In genomic region chr9:104409381-104409780, GRCm38 (mm10) we compare ENCODE assay signal across 8 mouse cellular contexts.
DNase-seq lines count a peak whose midpoint lies in the region; ATAC-seq and TF ChIP-seq lines count a peak whose summit lies in the region.

No protein-coding gene starts in this region.

- H3K27me3 ChIP-seq in E14TG2a.4 (ENCODE audit: insufficient read depth, low read length) = peaks cover 9% of the 10 kb centered on the region
- H3K27me3 ChIP-seq in forebrain, postnatal 0 days (ENCODE audit: insufficient read depth, low read length) = no peaks in the 10 kb centered on the region
- H3K27me3 ChIP-seq in midbrain, embryonic 10.5 days (ENCODE audit: low read depth, poor library complexity, severe bottlenecking) = no peaks in the 10 kb centered on the region

- peak overlapping the region; percentile 46 for H3K4me2 ChIP-seq in forebrain, postnatal 0 days (ENCODE audit: low read depth)

- H3K36me3 ChIP-seq in E14TG2a.4 (ENCODE audit: insufficient read depth, low read length) = no peaks in the 10 kb centered on the region
- H3K36me3 ChIP-seq in forebrain, postnatal 0 days (ENCODE audit: insufficient read depth) = no peaks in the 10 kb centered on the region
- no peaks in the 10 kb centered on the region for H3K36me3 ChIP-seq in midbrain, embryonic 10.5 days

- WGBS in forebrain, postnatal 0 days = 26% methylated on average over 12 of the region's 12 CpGs
- 28% methylated on average over 12 of the region's 12 CpGs for WGBS in midbrain, embryonic 10.5 days

- no peak for ATAC-seq in forebrain, postnatal 0 days

- intact Hi-C loops in heart, postnatal 10 days (cut with DNase I) = no loop called here

- no peak overlapping the region for H3K9ac ChIP-seq in forebrain, postnatal 0 days

- no peak overlapping the region for H3K27ac ChIP-seq in forebrain, postnatal 0 days (ENCODE audit: low read depth, low read length)
- H3K27ac ChIP-seq in midbrain, embryonic 10.5 days (replicated peaks) = no peak overlapping the region

- TF ChIP-seq CTCF in E14TG2a.4 (conservative IDR thresholded peaks at IDR 0.05; ENCODE audit: low read length) = no peak
- TF ChIP-seq CTCF in forebrain, postnatal 0 days (IDR thresholded peaks at IDR 0.05; ENCODE audit: low read depth) = no peak

- H3K4me3 ChIP-seq in E14TG2a.4 (replicated peaks; ENCODE audit: low read length) = peak overlapping the region; percentile 71
- H3K4me3 ChIP-seq in forebrain, postnatal 0 days (ENCODE audit: low read depth, low read length) = peak overlapping the region; percentile 30
- H3K4me3 ChIP-seq in midbrain, embryonic 10.5 days = peak overlapping the region; percentile 55

- no peaks in the 10 kb centered on the region for H3K9me3 ChIP-seq in E14TG2a.4 (ENCODE audit: low read length)
- no peaks in the 10 kb centered on the region for H3K9me3 ChIP-seq in forebrain, postnatal 0 days (ENCODE audit: low read length)
- no peaks in the 10 kb centered on the region for H3K9me3 ChIP-seq in midbrain, embryonic 10.5 days (replicated peaks)

- H3K4me1 ChIP-seq in E14TG2a.4 (replicated peaks; ENCODE audit: low read depth, low read length) = peaks cover 31% of the 10 kb centered on the region
- peaks cover 6% of the 10 kb centered on the region; the same call in 1 of the 2 replicates for H3K4me1 ChIP-seq in forebrain, postnatal 0 days (ENCODE audit: insufficient read depth)
- peaks cover 26% of the 10 kb centered on the region for H3K4me1 ChIP-seq in midbrain, embryonic 10.5 days

- peak; percentile 30 for DNase-seq in heart, adult 11 months
- no peak for DNase-seq in heart, postnatal 10 days
- DNase-seq in forebrain, postnatal 0 days = peak; percentile 22
- peak; percentile 15 for DNase-seq in midbrain, embryonic 10.5 days (ENCODE audit: low spot score)
- DNase-seq in spleen, postnatal 36 days (ENCODE audit: low spot score in 2 of 2) = no peak
- no peak for DNase-seq in cerebellum, adult 8-10 months
- no peak for DNase-seq in frontal cortex, postnatal 10 days (ENCODE audit: low spot score in 2 of 2)

Comparison
In these comparisons a context has a peak if more than half of its experiments do, and no peak if none do; other contexts are left out.
1. DNase-seq: peak in heart, adult 11 months (single experiment), forebrain, postnatal 0 days (single experiment) and midbrain, embryonic 10.5 days (single experiment); none in heart, postnatal 10 days (0 of 2), spleen, postnatal 36 days (0 of 2), cerebellum, adult 8-10 months (single experiment) and frontal cortex, postnatal 10 days (0 of 2).
2. Peak in every context shown above with its lines, with median percentiles within 50 percentile points of each other: H3K4me3 ChIP-seq.